Mouse (Mus musculus) liver, embryonic 13.5 days (tissue): ENCODE results near the gene 1700061G19Rik. TPM values are rescaled to one million over a fixed set of nuclear protein-coding genes. Genes with fewer than 3 reads are reported as not detected.

Experiments
- ATAC-seq: fragments of 200-750 bp; cut with Nextera tagmentation; 2 replicates; pipeline ENCODE4 v1.8.0; 2017; ENCODE audit warnings: low read depth, mild to moderate bottlenecking, moderate number of reproducible peaks, moderate library complexity
- DNase-seq: peaks from one replicate; pipeline ENCODE4 v3.0.0; 2022
- H3K27ac ChIP-seq: fragments of 300-500 bp; sonication (generic); 2 replicates; pipeline ENCODE4 v1.5.1; 2015; ENCODE audit warnings: moderate library complexity, mild to moderate bottlenecking, inconsistent platforms
- H3K27me3 ChIP-seq: fragments of 300-500 bp; sonication (generic); 2 replicates; pipeline ENCODE4 v1.6.1; 2015; ENCODE audit warnings: mild to moderate bottlenecking, inconsistent platforms
- H3K36me3 ChIP-seq: fragments of 300-500 bp; sonication (generic); 2 replicates; pipeline ENCODE4 v1.6.1; 2015; ENCODE audit warnings: mild to moderate bottlenecking, inconsistent platforms
- H3K4me1 ChIP-seq: fragments of 300-500 bp; sonication (generic); replicated peaks from 2 replicates; pipeline ENCODE4 v1.6.1; 2015; ENCODE audit warnings: inconsistent platforms
- H3K4me2 ChIP-seq: fragments of 300-500 bp; sonication (generic); 2 replicates; pipeline ENCODE4 v1.6.1; 2015; ENCODE audit warnings: inconsistent platforms, mild to moderate bottlenecking, moderate library complexity
- H3K4me3 ChIP-seq: fragments of 300-500 bp; sonication (generic); replicated peaks from 2 replicates; pipeline ENCODE4 v1.5.1; 2015; ENCODE audit warnings: mild to moderate bottlenecking, inconsistent platforms
- H3K9ac ChIP-seq: fragments of 300-500 bp; sonication (generic); 2 replicates; pipeline ENCODE4 v1.6.1; 2015; ENCODE audit warnings: mild to moderate bottlenecking, inconsistent platforms
- H3K9me3 ChIP-seq: fragments of 300-500 bp; sonication (generic); replicated peaks from 2 replicates; pipeline ENCODE4 v1.6.1; 2016; ENCODE audit warnings: inconsistent platforms
- WGBS: fragments of 180-500 bp; shearing (Covaris S2); methylation state at CpG from one replicate; pipeline ENCODE4 v1.1.7; 2015; ENCODE audit not compliant: insufficient replicate concordance; 5-methylcytosine and 5-hydroxymethylcytosine counted together
- polyA plus RNA-seq: library from polyadenylated mRNA; unstranded; fragments of >200 nt; fragmentation: Nextera tagmentation; extraction: Ambion mirVana; gene quantifications from 2 replicates; pipeline ENCODE4 v1.2.1, GENCODE M21; 2015

Gene 1700061G19Rik
- polyA plus RNA-seq, 1 experiment from 2014 or later: 0.03 TPM

- Histone ChIP-seq H3K4me2 (no peak overlapping the region), H3K36me3 (no peaks in the 10 kb centered on the region), H3K4me1 (no peaks in the 10 kb centered on the region), H3K27me3 (peaks cover 8% of the 10 kb centered on the region; the same call in 1 of the 2 replicates), H3K27ac (no peak overlapping the region), H3K9me3 (no peaks in the 10 kb centered on the region), H3K4me3 (no peak overlapping the region), H3K9ac (no peak overlapping the region)
- no peak for DNase-seq
- ATAC-seq: no peak
- 63% methylated on average over 5 of the region's 5 CpGs for WGBS
Measured at GRCm38 (mm10) chr17:56843678-56844077, 31.6 kb upstream of the 1700061G19Rik start.

GRCm38 (mm10) chr17:56848785-56849184 lies 26.5 kb upstream of the 1700061G19Rik start:
- Histone ChIP-seq H3K9ac (no peak overlapping the region), H3K4me1 (no peaks in the 10 kb centered on the region), H3K27ac (no peak overlapping the region), H3K4me3 (no peak overlapping the region), H3K4me2 (no peak overlapping the region), H3K36me3 (no peaks in the 10 kb centered on the region), H3K27me3 (peaks cover 14% of the 10 kb centered on the region; the same call in 1 of the 2 replicates), H3K9me3 (no peaks in the 10 kb centered on the region)
- DNase-seq (no peak), ATAC-seq (no peak)
- 54% methylated on average over 5 of the region's 5 CpGs for whole genome bisulfite sequencing

GRCm38 (mm10) chr17:56849710-56850109 lies 25.6 kb upstream of the 1700061G19Rik start:
- no peak for ATAC-seq
- no peaks in the 10 kb centered on the region for H3K4me1 ChIP-seq
- H3K27ac ChIP-seq: no peak overlapping the region
- no peak overlapping the region for H3K9ac ChIP-seq
- peaks cover 14% of the 10 kb centered on the region; the same call in 1 of the 2 replicates for H3K27me3 ChIP-seq
- no peak overlapping the region for H3K4me3 ChIP-seq
- no peaks in the 10 kb centered on the region for H3K36me3 ChIP-seq
- 67% methylated on average over 13 of the region's 13 CpGs for WGBS
- DNase-seq: no peak
- H3K9me3 ChIP-seq: no peaks in the 10 kb centered on the region
- H3K4me2 ChIP-seq: no peak overlapping the region

DNA sequence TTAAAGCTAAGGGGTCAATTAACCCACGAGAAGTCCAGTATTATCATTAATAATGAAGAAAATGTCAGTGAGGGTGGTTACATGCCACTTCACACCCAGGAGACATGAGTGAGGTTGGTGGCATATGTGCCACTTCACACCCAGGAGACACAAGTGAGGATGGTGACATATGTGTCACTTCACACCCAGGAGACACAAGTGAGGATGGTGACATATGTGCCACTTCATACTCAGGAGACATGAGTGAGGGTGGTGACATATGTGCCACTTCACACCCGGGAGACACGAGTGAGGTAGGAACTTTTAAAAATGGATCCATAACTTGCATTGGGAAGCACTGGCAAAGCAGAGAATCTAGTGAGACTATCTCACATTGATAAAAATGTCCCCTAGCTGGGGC lies 24.1 kb upstream of the 1700061G19Rik start:
- no peaks in the 10 kb centered on the region for H3K36me3 ChIP-seq
- H3K4me3 ChIP-seq: no peak overlapping the region
- peaks cover 7% of the 10 kb centered on the region; the same call in 1 of the 2 replicates for H3K4me1 ChIP-seq
- no peak overlapping the region for H3K4me2 ChIP-seq
- DNase-seq (no peak), ATAC-seq (no peak)
- 55% methylated on average over 3 of the region's 3 CpGs for whole genome bisulfite sequencing
- H3K27ac ChIP-seq: no peak overlapping the region
- no peaks in the 10 kb centered on the region for H3K9me3 ChIP-seq
- H3K27me3 ChIP-seq: peaks cover 14% of the 10 kb centered on the region; the same call in 1 of the 2 replicates
- no peak overlapping the region for H3K9ac ChIP-seq

DNA sequence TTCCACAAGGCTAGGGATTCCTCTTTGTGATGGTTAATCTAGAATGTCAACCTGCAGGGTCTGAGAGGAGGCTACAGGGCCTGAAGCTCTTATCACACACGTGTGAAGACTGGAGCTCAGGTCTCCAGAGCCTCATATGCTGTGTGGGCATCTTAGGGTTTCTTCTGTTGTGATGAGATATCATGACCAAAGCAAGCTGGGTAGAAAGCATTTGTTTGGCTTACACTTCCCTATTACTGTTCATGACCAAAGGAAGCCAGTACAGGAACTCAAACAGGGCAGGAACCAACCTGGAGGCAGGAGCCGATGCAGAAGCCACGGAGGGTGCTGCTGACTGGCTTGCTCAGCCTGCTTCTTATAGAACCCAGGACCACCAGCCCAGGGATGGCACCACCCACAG lies 19.9 kb upstream of the 1700061G19Rik start:
- no peak overlapping the region for H3K4me3 ChIP-seq
- ATAC-seq (no peak), DNase-seq (no peak)
- no peaks in the 10 kb centered on the region for H3K36me3 ChIP-seq
- 21% methylated on average over 3 of the region's 3 CpGs for WGBS
- no peak overlapping the region for H3K27ac ChIP-seq
- H3K4me1 ChIP-seq: peaks cover 7% of the 10 kb centered on the region; the same call in 1 of the 2 replicates
- no peak overlapping the region for H3K9ac ChIP-seq
- H3K4me2 ChIP-seq: no peak overlapping the region
- no peaks in the 10 kb centered on the region for H3K27me3 ChIP-seq
- H3K9me3 ChIP-seq: no peaks in the 10 kb centered on the region

GRCm38 (mm10) chr17:56858216-56858615 lies 17.1 kb upstream of the 1700061G19Rik start:
- H3K9ac ChIP-seq: no peak overlapping the region
- H3K4me2 ChIP-seq: no peak overlapping the region
- peaks cover 17% of the 10 kb centered on the region for H3K4me1 ChIP-seq
- no peak overlapping the region for H3K27ac ChIP-seq
- WGBS: 42% methylated on average over 4 of the region's 4 CpGs
- H3K36me3 ChIP-seq: no peaks in the 10 kb centered on the region
- H3K4me3 ChIP-seq: no peak overlapping the region
- ATAC-seq (peak; percentile 8; the same call in 1 of the 2 replicates), DNase-seq (peak; percentile 51)
- H3K9me3 ChIP-seq: no peaks in the 10 kb centered on the region
- H3K27me3 ChIP-seq: no peaks in the 10 kb centered on the region

GRCm38 (mm10) chr17:56858922-56859321 lies 16.4 kb upstream of the 1700061G19Rik start:
- peaks cover 17% of the 10 kb centered on the region for H3K4me1 ChIP-seq
- WGBS: 41% methylated on average over 7 of the region's 7 CpGs
- no peaks in the 10 kb centered on the region for H3K36me3 ChIP-seq
- no peak overlapping the region for H3K27ac ChIP-seq
- ATAC-seq (no peak), DNase-seq (no peak)
- H3K9me3 ChIP-seq: no peaks in the 10 kb centered on the region
- H3K27me3 ChIP-seq: no peaks in the 10 kb centered on the region
- H3K4me2 ChIP-seq: no peak overlapping the region
- H3K4me3 ChIP-seq: no peak overlapping the region
- H3K9ac ChIP-seq: no peak overlapping the region

DNA sequence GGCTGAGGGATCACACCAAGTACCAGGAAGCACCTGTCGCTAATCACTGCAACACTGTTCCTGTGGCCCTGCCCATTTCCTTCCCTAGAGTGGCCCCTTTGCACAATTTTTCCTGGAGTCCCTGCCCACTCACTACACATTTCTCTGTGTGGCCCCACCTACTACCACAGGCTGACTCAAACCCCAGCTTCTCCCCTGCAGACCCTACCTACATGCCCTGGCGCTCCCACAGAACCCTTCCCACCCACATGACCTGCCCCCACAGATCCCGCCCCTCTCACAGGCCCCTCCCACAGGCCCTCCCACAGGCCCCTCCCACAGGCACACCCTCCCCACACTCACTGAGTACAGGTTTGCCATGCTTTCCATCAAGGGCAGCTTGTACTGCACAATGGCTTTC lies 14.1 kb upstream of the 1700061G19Rik start:
- peak; percentile 64 for ATAC-seq

DNA sequence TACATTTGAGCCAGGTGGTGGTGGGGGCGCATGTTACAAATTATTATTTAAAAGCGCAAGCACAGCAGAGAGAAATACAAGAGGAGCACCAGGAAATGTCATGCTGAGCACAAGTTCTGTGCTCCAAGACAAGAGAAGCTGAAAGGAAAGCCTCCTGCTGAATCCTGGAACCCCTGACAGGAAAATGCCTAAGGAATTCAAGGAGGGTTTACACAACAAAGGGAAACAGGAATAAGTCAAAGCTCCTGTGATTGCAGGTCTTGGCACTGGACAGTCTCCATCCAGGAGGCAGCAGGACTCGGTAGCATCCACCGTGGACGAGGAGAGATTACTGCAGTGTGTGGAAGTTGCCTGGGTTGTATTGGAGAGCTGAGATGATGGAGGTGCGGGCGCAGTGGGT lies 9.2 kb upstream of the 1700061G19Rik start:
- no peaks in the 10 kb centered on the region for H3K27me3 ChIP-seq
- no peak overlapping the region for H3K4me2 ChIP-seq
- no peak for ATAC-seq
- no peak overlapping the region for H3K9ac ChIP-seq
- no peak overlapping the region for H3K27ac ChIP-seq
- no peak for DNase-seq
- 75% methylated on average over 7 of the region's 7 CpGs for WGBS
- H3K4me3 ChIP-seq: no peak overlapping the region
- peaks cover 5% of the 10 kb centered on the region; the same call in 1 of the 2 replicates for H3K9me3 ChIP-seq
- H3K4me1 ChIP-seq: peaks cover 19% of the 10 kb centered on the region
- no peaks in the 10 kb centered on the region for H3K36me3 ChIP-seq

More for the DNA sequence above, 14.1 kb upstream of the 1700061G19Rik start:
- Histone ChIP-seq H3K4me3 (no peak overlapping the region), H3K4me1 (peaks cover 10% of the 10 kb centered on the region), H3K36me3 (no peaks in the 10 kb centered on the region), H3K27ac (no peak overlapping the region), H3K27me3 (no peaks in the 10 kb centered on the region), H3K9ac (no peak overlapping the region), H3K4me2 (no peak overlapping the region), H3K9me3 (no peaks in the 10 kb centered on the region)
- WGBS: 15% methylated on average over 3 of the region's 3 CpGs
- peak; percentile 13 for DNase-seq

GRCm38 (mm10) chr17:56869481-56869977 lies 5.7 kb upstream of the 1700061G19Rik start:
- no peaks in the 10 kb centered on the region for H3K27me3 ChIP-seq
- H3K9me3 ChIP-seq: peaks cover 5% of the 10 kb centered on the region; the same call in 1 of the 2 replicates
- DNase-seq (no peak), ATAC-seq (no peak)
- no peaks in the 10 kb centered on the region for H3K36me3 ChIP-seq
- H3K9ac ChIP-seq: no peak overlapping the region
- H3K27ac ChIP-seq: no peak overlapping the region
- 79% methylated on average over 9 of the region's 9 CpGs for WGBS
- H3K4me1 ChIP-seq: peaks cover 10% of the 10 kb centered on the region
- H3K4me3 ChIP-seq: no peak overlapping the region
- H3K4me2 ChIP-seq: no peak overlapping the region

- H3K4me2 ChIP-seq: no peak overlapping the region
- H3K4me3 ChIP-seq: no peak overlapping the region
- peaks cover 5% of the 10 kb centered on the region; the same call in 1 of the 2 replicates for H3K9me3 ChIP-seq
- H3K27me3 ChIP-seq: no peaks in the 10 kb centered on the region
- H3K9ac ChIP-seq: no peak overlapping the region
- DNase-seq: no peak
- WGBS: 41% methylated on average over 15 of the region's 15 CpGs
- H3K4me1 ChIP-seq: peaks cover 10% of the 10 kb centered on the region
- no peak overlapping the region for H3K27ac ChIP-seq
- ATAC-seq: no peak
- no peaks in the 10 kb centered on the region for H3K36me3 ChIP-seq
Measured at GRCm38 (mm10) chr17:56870287-56870953, 4.9 kb upstream of the 1700061G19Rik start.

- peaks cover 4% of the 10 kb centered on the region; the same call in 1 of the 2 replicates for H3K9me3 ChIP-seq
- 73% methylated on average over 8 of the region's 8 CpGs for WGBS
- H3K27ac ChIP-seq: no peak overlapping the region
- H3K4me1 ChIP-seq: peaks cover 10% of the 10 kb centered on the region
- H3K4me2 ChIP-seq: no peak overlapping the region
- H3K9ac ChIP-seq: no peak overlapping the region
- H3K36me3 ChIP-seq: no peaks in the 10 kb centered on the region
- DNase-seq (no peak), ATAC-seq (no peak)
- H3K4me3 ChIP-seq: no peak overlapping the region
- no peaks in the 10 kb centered on the region for H3K27me3 ChIP-seq
Measured at GRCm38 (mm10) chr17:56871767-56872166, 3.5 kb upstream of the 1700061G19Rik start.
